Mouse (Mus musculus): Measurements from ENCODE around the gene Glmp.

DNA sequence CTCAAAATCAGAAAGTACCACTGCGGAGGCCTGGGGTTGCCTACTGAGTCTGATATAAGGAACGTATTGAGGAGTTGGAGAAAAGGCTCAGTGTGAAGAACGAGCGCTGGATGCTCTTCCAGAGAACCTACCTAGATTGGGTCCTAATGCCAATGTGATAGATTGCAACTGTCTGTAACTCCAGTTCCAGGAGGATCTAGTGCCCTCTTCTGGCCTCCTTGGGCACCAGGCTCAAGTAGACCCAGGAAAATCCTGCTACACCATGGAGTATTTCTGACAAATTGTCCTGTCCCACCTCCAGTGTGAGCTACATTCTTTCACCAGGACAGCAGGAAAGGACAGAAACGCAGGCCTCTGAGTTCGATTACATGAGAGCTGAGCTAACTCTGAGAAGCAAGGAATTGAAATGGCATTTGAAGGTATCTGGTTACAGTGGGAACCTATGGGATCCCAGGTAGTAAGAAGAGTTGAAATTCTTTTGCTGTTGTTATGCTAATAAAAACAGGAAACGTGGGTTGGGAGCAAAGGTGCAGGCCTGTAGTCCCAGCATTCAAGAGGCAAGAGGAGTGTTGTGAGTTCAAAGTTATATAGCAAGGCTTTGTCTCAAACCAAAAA, 48.2 kb upstream of the Glmp start:
- TF ChIP-seq CTCF (conservative IDR thresholded peaks at IDR 0.05; ENCODE audit: low read length) (peak; percentile 47), POU5F1 (IDR thresholded peaks at IDR 0.05; ENCODE audit: borderline replicate concordance, low read length) (no peak), NANOG (IDR thresholded peaks at IDR 0.05; ENCODE audit: borderline replicate concordance, low read length) (no peak)
